Mouse (Mus musculus): ENCODE data around the gene Ntsr2. TPM values are rescaled to one million over a fixed set of nuclear protein-coding genes. Genes with fewer than 3 reads are reported as not detected.

Ntsr2 gene
- polyA plus RNA-seq, 1 experiment = not detected

GRCm38 (mm10) chr12:16630866-16631185 is 22.4 kb upstream of the Ntsr2 start:
- TF ChIP-seq POLR2A (IDR thresholded peaks at IDR 0.05; ENCODE audit: borderline replicate concordance, low read depth, low read length) (no peak), CTCF (IDR thresholded peaks at IDR 0.05; ENCODE audit: low read depth, low read length) (no peak)
- H3K4me3 ChIP-seq (ENCODE audit: insufficient read depth, low read length) = no peak overlapping the region
- no peaks in the 10 kb centered on the region for H3K4me1 ChIP-seq (ENCODE audit: control insufficient read depth, insufficient read depth, low read length)
- no peak overlapping the region for H3K27ac ChIP-seq (ENCODE audit: insufficient read depth, low read depth, low read length)

- TF ChIP-seq CTCF (IDR thresholded peaks at IDR 0.05; ENCODE audit: low read depth, low read length) (no peak), POLR2A (IDR thresholded peaks at IDR 0.05; ENCODE audit: borderline replicate concordance, low read depth, low read length) (no peak)
- H3K4me1 ChIP-seq (ENCODE audit: control insufficient read depth, insufficient read depth, low read length) = no peaks in the 10 kb centered on the region
- no peak overlapping the region for H3K27ac ChIP-seq (ENCODE audit: insufficient read depth, low read depth, low read length)
- H3K4me3 ChIP-seq (ENCODE audit: insufficient read depth, low read length) = no peak overlapping the region
Observed at GRCm38 (mm10) chr12:16631423-16631822, 21.8 kb upstream of the Ntsr2 start.

GRCm38 (mm10) chr12:16633235-16633634 is 19.9 kb upstream of the Ntsr2 start:
- H3K4me3 ChIP-seq (ENCODE audit: insufficient read depth, low read length) = no peak overlapping the region
- TF ChIP-seq POLR2A (IDR thresholded peaks at IDR 0.05; ENCODE audit: borderline replicate concordance, low read depth, low read length) (no peak), CTCF (IDR thresholded peaks at IDR 0.05; ENCODE audit: low read depth, low read length) (no peak)
- no peaks in the 10 kb centered on the region for H3K4me1 ChIP-seq (ENCODE audit: control insufficient read depth, insufficient read depth, low read length)
- H3K27ac ChIP-seq (ENCODE audit: insufficient read depth, low read depth, low read length) = no peak overlapping the region

- Histone ChIP-seq H3K4me3 (ENCODE audit: insufficient read depth, low read length) (no peak overlapping the region), H3K4me1 (ENCODE audit: control insufficient read depth, insufficient read depth, low read length) (no peaks in the 10 kb centered on the region), H3K27ac (ENCODE audit: insufficient read depth, low read depth, low read length) (no peak overlapping the region)
- TF ChIP-seq CTCF (IDR thresholded peaks at IDR 0.05; ENCODE audit: low read depth, low read length) (peak; percentile 94), POLR2A (IDR thresholded peaks at IDR 0.05; ENCODE audit: borderline replicate concordance, low read depth, low read length) (no peak)
Observed at GRCm38 (mm10) chr12:16634075-16634813, 18.9 kb upstream of the Ntsr2 start.

GRCm38 (mm10) chr12:16635816-16636215 is 17.4 kb upstream of the Ntsr2 start:
- Histone ChIP-seq H3K27ac (ENCODE audit: insufficient read depth, low read depth, low read length) (no peak overlapping the region), H3K4me3 (ENCODE audit: insufficient read depth, low read length) (no peak overlapping the region), H3K4me1 (ENCODE audit: control insufficient read depth, insufficient read depth, low read length) (no peaks in the 10 kb centered on the region)
- TF ChIP-seq POLR2A (IDR thresholded peaks at IDR 0.05; ENCODE audit: borderline replicate concordance, low read depth, low read length) (no peak), CTCF (IDR thresholded peaks at IDR 0.05; ENCODE audit: low read depth, low read length) (no peak)

GRCm38 (mm10) chr12:16639078-16639771 is 14.0 kb upstream of the Ntsr2 start:
- TF ChIP-seq CTCF (IDR thresholded peaks at IDR 0.05; ENCODE audit: low read depth, low read length) = 0 out of 2 replicates have a peak, but pooled peaks have one; percentile 21
- TF ChIP-seq POLR2A (IDR thresholded peaks at IDR 0.05; ENCODE audit: borderline replicate concordance, low read depth, low read length) = no peak
- H3K27ac ChIP-seq (ENCODE audit: insufficient read depth, low read depth, low read length) = no peak overlapping the region
- no peak overlapping the region for H3K4me3 ChIP-seq (ENCODE audit: insufficient read depth, low read length)
- H3K4me1 ChIP-seq (ENCODE audit: control insufficient read depth, insufficient read depth, low read length) = no peaks in the 10 kb centered on the region

- H3K4me3 ChIP-seq (ENCODE audit: insufficient read depth, low read length) = no peak overlapping the region
- no peaks in the 10 kb centered on the region for H3K4me1 ChIP-seq (ENCODE audit: control insufficient read depth, insufficient read depth, low read length)
- H3K27ac ChIP-seq (ENCODE audit: insufficient read depth, low read depth, low read length) = no peak overlapping the region
- TF ChIP-seq CTCF (IDR thresholded peaks at IDR 0.05; ENCODE audit: low read depth, low read length) (no peak), POLR2A (IDR thresholded peaks at IDR 0.05; ENCODE audit: borderline replicate concordance, low read depth, low read length) (no peak)
Observed at GRCm38 (mm10) chr12:16640075-16640474, 13.1 kb upstream of the Ntsr2 start.

- no peaks in the 10 kb centered on the region for H3K4me1 ChIP-seq (ENCODE audit: control insufficient read depth, insufficient read depth, low read length)
- TF ChIP-seq POLR2A (IDR thresholded peaks at IDR 0.05; ENCODE audit: borderline replicate concordance, low read depth, low read length) (no peak), CTCF (IDR thresholded peaks at IDR 0.05; ENCODE audit: low read depth, low read length) (no peak)
- no peak overlapping the region for H3K4me3 ChIP-seq (ENCODE audit: insufficient read depth, low read length)
- H3K27ac ChIP-seq (ENCODE audit: insufficient read depth, low read depth, low read length) = no peak overlapping the region
Observed at GRCm38 (mm10) chr12:16642000-16642399, 11.2 kb upstream of the Ntsr2 start.

- Histone ChIP-seq H3K4me3 (ENCODE audit: insufficient read depth, low read length) (no peak overlapping the region), H3K27ac (ENCODE audit: insufficient read depth, low read depth, low read length) (no peak overlapping the region), H3K4me1 (ENCODE audit: control insufficient read depth, insufficient read depth, low read length) (no peaks in the 10 kb centered on the region)
- TF ChIP-seq CTCF (IDR thresholded peaks at IDR 0.05; ENCODE audit: low read depth, low read length) = no peak
Observed at GRCm38 (mm10) chr12:16643508-16644345, 9.5 kb upstream of the Ntsr2 start.

- no peak for TF ChIP-seq POLR2A (IDR thresholded peaks at IDR 0.05; ENCODE audit: borderline replicate concordance, low read depth, low read length)
- TF ChIP-seq CTCF (IDR thresholded peaks at IDR 0.05; ENCODE audit: low read depth, low read length) = no peak
- H3K27ac ChIP-seq (ENCODE audit: insufficient read depth, low read depth, low read length) = no peak overlapping the region
- H3K4me1 ChIP-seq (ENCODE audit: control insufficient read depth, insufficient read depth, low read length) = no peaks in the 10 kb centered on the region
Observed at GRCm38 (mm10) chr12:16644698-16645097, 8.5 kb upstream of the Ntsr2 start.

More at GRCm38 (mm10) chr12:16644698-16645097, 8.5 kb upstream of the Ntsr2 start:
- no peak overlapping the region for H3K4me3 ChIP-seq (ENCODE audit: insufficient read depth, low read length)

Measured in bone marrow macrophage, adult 2 months (primary cell).